Mouse (Mus musculus) forebrain, postnatal 0 days (tissue): ENCODE results near the gene Rnf144b. TPM values are rescaled to one million over a fixed set of nuclear protein-coding genes. Genes with fewer than 3 reads are reported as not detected.

Experiments
- ATAC-seq: fragments of 200-750 bp; cut with Nextera tagmentation; 2 replicates; pipeline ENCODE4 v1.8.0; 2017; ENCODE audit warnings: mild to moderate bottlenecking, moderate library complexity
- DNase-seq: peaks from one replicate; pipeline ENCODE4 v3.0.0-alpha.2; 2015
- H3K27ac ChIP-seq: fragments of 300-500 bp; sonication (generic); 2 replicates; pipeline ENCODE4 v1.5.1; 2014; ENCODE audit warnings: low read depth, mild to moderate bottlenecking, antibody characterized with exemption, low read length, moderate library complexity, mixed read lengths
- H3K27me3 ChIP-seq: fragments of 300-500 bp; sonication (generic); 2 replicates; pipeline ENCODE4 v1.6.1; 2014; ENCODE audit warnings: mild to moderate bottlenecking, low read length, mixed read lengths; ENCODE audit not compliant: insufficient read depth
- H3K36me3 ChIP-seq: fragments of 300-500 bp; sonication (generic); 2 replicates; pipeline ENCODE4 v1.6.1; 2014; ENCODE audit warnings: mild to moderate bottlenecking, moderate library complexity; ENCODE audit not compliant: insufficient read depth
- H3K4me1 ChIP-seq: fragments of 300-500 bp; sonication (generic); 2 replicates; pipeline ENCODE4 v1.6.1; 2014; ENCODE audit warnings: antibody characterized with exemption; ENCODE audit not compliant: insufficient read depth
- H3K4me2 ChIP-seq: fragments of 300-500 bp; sonication (generic); 2 replicates; pipeline ENCODE4 v1.6.1; 2014; ENCODE audit warnings: low read depth, mild to moderate bottlenecking, moderate library complexity
- H3K4me3 ChIP-seq: fragments of 300-500 bp; sonication (generic); 2 replicates; pipeline ENCODE4 v1.5.1; 2014; ENCODE audit warnings: low read depth, low read length, mixed read lengths
- H3K9ac ChIP-seq: fragments of 300-500 bp; sonication (generic); 2 replicates; pipeline ENCODE4 v1.6.1; 2014; ENCODE audit warnings: mild to moderate bottlenecking
- H3K9me3 ChIP-seq: fragments of 300-500 bp; sonication (generic); 2 replicates; pipeline ENCODE4 v1.6.1; 2016; ENCODE audit warnings: low read length
- CTCF ChIP-seq: sonication (generic); IDR thresholded peaks from 2 replicates; pipeline ENCODE4 v1.5.1; 2016; ENCODE audit warnings: antibody characterized with exemption, control low read depth, low read depth
- WGBS: fragments of 180-500 bp; shearing (Covaris S2); extraction: QIAGEN DNeasy Blood & Tissue Kit; methylation state at CpG from one replicate; pipeline ENCODE4 v1.1.7; 2014; 5-methylcytosine and 5-hydroxymethylcytosine counted together
- polyA plus RNA-seq: library from polyadenylated mRNA; unstranded; fragments of >200 nt; fragmentation: Nextera tagmentation; extraction: Ambion mirVana; gene quantifications from 2 replicates; pipeline ENCODE4 v1.2.1, GENCODE M21; 2015
- total RNA-seq: library from RNA; depleted of rRNA; stranded (reverse); fragments of >200 nt; gene quantifications from 2 replicates; pipeline ENCODE4 v1.2.3, GENCODE M21; 2014

The Rnf144b gene
- total and polyA plus RNA-seq, 2 experiments from 2014 or later: 1.5 to 4.0 TPM

GRCm38 (mm10) chr13:47253711-47254110 lies 131.3 kb downstream of the Rnf144b start:
- Histone ChIP-seq H3K9ac (no peak overlapping the region), H3K4me3 (no peak overlapping the region), H3K36me3 (no peaks in the 10 kb centered on the region), H3K4me1 (no peaks in the 10 kb centered on the region), H3K27me3 (no peaks in the 10 kb centered on the region), H3K9me3 (no peaks in the 10 kb centered on the region), H3K27ac (no peak overlapping the region), H3K4me2 (no peak overlapping the region)
- ATAC-seq: no peak
- WGBS: 64% methylated on average over 5 of the region's 5 CpGs
- no peak for DNase-seq
- no peak for TF ChIP-seq CTCF

DNA sequence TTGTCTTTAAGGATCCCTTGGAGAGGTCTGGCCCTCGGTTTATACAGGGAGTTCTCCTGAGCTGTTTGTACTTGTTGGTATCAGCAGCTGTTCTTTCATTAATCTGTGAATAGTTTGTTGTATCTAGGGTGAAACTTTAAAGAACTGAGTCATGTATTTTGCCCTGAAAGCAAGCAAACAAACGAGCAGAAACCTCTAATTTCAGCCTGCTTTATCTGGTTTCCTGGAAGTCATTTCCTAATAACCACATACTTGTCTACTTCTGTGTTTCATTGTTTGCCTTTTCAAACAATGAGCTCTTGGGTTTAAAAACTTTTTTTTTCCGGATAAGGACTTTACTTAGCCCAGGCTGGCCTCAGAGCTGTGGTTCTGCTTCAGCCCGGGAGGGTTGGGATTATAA lies 136.8 kb downstream of the Rnf144b start:
- no peaks in the 10 kb centered on the region for H3K27me3 ChIP-seq
- H3K9ac ChIP-seq: no peak overlapping the region
- H3K4me1 ChIP-seq: no peaks in the 10 kb centered on the region
- no peaks in the 10 kb centered on the region for H3K9me3 ChIP-seq
- no peak for DNase-seq
- no peaks in the 10 kb centered on the region for H3K36me3 ChIP-seq
- TF ChIP-seq CTCF: no peak
- H3K4me2 ChIP-seq: no peak overlapping the region
- no peak overlapping the region for H3K27ac ChIP-seq
- ATAC-seq: no peak
- WGBS: 38% methylated on average over 4 of the region's 4 CpGs
- no peak overlapping the region for H3K4me3 ChIP-seq

DNA sequence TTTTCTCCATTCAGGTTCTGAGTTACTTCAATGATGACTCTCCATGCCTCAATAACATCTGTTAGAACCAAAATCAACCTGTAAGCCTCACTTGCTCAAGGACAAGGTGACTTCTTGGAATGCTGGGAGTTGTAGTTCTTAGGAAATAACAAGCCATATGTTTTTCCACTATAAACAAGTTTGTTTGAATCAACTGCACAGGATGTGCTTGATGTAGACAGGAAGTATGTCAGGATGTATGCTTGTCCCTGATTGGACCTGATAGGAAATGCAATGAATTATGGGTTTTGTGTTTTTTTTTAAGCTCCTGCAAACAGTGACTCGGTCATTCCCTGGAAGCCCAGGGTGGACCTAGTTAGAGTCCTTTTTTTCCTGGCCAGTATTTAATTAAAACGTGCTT lies 139.5 kb downstream of the Rnf144b start:
- no peak overlapping the region for H3K27ac ChIP-seq
- no peak for TF ChIP-seq CTCF
- H3K9me3 ChIP-seq: no peaks in the 10 kb centered on the region
- no peaks in the 10 kb centered on the region for H3K4me1 ChIP-seq
- H3K9ac ChIP-seq: no peak overlapping the region
- no peaks in the 10 kb centered on the region for H3K27me3 ChIP-seq
- H3K36me3 ChIP-seq: no peaks in the 10 kb centered on the region
- WGBS: 77% methylated on average over 2 of the region's 2 CpGs
- no peak overlapping the region for H3K4me2 ChIP-seq
- DNase-seq (peak; percentile 27), ATAC-seq (peak; percentile 71; the same call in 1 of the 2 replicates)
- no peak overlapping the region for H3K4me3 ChIP-seq

DNA sequence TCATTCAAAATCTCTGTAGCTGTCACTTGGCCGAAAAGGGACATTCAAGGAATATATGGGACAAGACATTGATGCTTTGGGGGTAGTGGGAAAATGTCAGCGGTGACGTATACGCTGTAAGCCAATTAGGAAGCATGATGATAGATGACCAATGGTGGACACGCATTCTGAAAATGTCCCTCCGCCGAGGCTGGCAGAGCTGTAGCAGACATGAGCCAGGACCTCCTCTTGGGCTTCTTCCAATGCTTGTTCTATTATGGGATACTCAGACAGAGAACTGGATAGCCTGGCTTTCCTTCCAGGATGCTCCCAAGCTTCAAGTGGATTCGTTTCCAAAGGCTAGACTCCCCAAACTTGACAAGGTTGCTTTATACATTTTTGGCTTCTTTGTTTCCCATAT lies 141.9 kb downstream of the Rnf144b start:
- DNase-seq: no peak
- no peak overlapping the region for H3K4me3 ChIP-seq
- no peak for ATAC-seq
- H3K9ac ChIP-seq: no peak overlapping the region
- no peaks in the 10 kb centered on the region for H3K4me1 ChIP-seq
- no peaks in the 10 kb centered on the region for H3K36me3 ChIP-seq
- 79% methylated on average over 8 of the region's 8 CpGs for WGBS
- no peaks in the 10 kb centered on the region for H3K9me3 ChIP-seq
- no peak for TF ChIP-seq CTCF
- H3K27me3 ChIP-seq: no peaks in the 10 kb centered on the region
- H3K27ac ChIP-seq: no peak overlapping the region
- H3K4me2 ChIP-seq: no peak overlapping the region

DNA sequence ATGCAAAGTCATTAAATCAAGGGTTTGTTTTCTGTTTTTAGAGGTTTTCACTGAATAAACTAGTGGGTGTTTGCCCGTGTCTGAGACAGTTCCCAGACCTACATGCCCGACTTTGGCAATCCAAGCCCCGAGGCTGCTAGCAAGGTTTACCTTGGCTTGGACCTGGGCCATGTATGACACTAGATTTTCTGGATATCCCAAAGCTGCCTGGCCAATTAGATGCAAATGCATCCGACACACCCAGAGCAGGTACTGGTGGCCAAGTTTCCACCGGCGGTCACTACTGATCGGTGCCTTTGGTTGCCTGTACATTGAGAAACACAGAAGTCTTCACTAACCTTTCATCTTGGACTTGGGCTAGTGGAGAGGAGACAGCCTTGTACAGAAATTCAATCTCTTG lies 144.0 kb downstream of the Rnf144b start:
- no peak for ATAC-seq
- no peaks in the 10 kb centered on the region for H3K27me3 ChIP-seq
- H3K9ac ChIP-seq: no peak overlapping the region
- H3K9me3 ChIP-seq: no peaks in the 10 kb centered on the region
- DNase-seq: no peak
- 81% methylated on average over 7 of the region's 7 CpGs for WGBS
- no peak overlapping the region for H3K27ac ChIP-seq
- H3K36me3 ChIP-seq: no peaks in the 10 kb centered on the region
- no peak overlapping the region for H3K4me2 ChIP-seq
- no peak for TF ChIP-seq CTCF
- H3K4me1 ChIP-seq: no peaks in the 10 kb centered on the region
- no peak overlapping the region for H3K4me3 ChIP-seq

DNA sequence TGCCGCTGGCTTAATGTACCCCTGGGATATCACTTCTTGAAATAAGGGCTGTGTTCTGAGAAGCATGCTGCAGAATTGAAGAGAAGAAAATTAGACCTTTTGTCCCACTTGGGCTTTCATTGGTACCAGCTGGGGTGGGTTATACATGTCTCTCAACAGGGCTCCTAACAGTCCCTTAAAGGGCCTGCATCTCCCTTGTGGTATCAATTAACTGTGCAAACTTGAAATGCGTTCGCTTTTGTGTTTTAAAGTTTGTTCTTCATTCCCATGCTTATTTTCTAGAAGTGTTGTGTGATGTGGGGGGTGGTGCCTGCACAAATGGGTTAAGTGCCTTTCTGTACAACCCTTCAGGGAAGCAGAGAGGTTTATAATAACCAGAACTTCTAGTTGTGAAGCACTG lies 145.8 kb downstream of the Rnf144b start:
- 51% methylated on average over 3 of the region's 3 CpGs for WGBS
- no peaks in the 10 kb centered on the region for H3K36me3 ChIP-seq
- DNase-seq (no peak), ATAC-seq (peak; percentile 77)
- H3K4me3 ChIP-seq: no peak overlapping the region
- no peak for TF ChIP-seq CTCF
- H3K27me3 ChIP-seq: no peaks in the 10 kb centered on the region
- peaks cover 4% of the 10 kb centered on the region for H3K4me1 ChIP-seq
- no peak overlapping the region for H3K27ac ChIP-seq
- H3K9ac ChIP-seq: no peak overlapping the region
- H3K9me3 ChIP-seq: no peaks in the 10 kb centered on the region
- H3K4me2 ChIP-seq: no peak overlapping the region

DNA sequence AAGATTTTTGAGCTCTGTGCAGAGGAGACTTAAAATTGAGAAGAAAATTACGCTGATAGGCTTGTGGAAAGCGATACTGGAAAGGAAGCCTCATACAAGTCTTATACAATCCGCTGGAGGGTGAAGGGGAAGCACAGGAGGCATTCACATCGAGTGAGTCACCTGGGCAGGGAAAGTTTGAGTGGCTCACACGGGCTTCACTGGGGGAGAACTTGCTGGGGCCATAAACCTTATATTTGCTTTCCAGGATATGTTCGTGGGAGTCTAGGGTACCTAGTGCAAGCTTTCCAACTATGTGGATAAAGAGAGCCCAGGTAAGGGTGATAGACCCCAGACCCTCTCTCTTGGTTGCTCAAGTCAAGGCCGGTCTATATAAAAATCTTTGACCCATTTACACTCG lies 150.5 kb downstream of the Rnf144b start:
- Histone ChIP-seq H3K4me2 (peak overlapping the region; percentile 31), H3K9ac (no peak overlapping the region), H3K9me3 (no peaks in the 10 kb centered on the region), H3K4me3 (no peak overlapping the region), H3K4me1 (peaks cover 9% of the 10 kb centered on the region), H3K27ac (no peak overlapping the region), H3K36me3 (no peaks in the 10 kb centered on the region), H3K27me3 (no peaks in the 10 kb centered on the region)
- no peak for TF ChIP-seq CTCF
- no peak for DNase-seq
- ATAC-seq: no peak
- WGBS: 18% methylated on average over 8 of the region's 8 CpGs

DNA sequence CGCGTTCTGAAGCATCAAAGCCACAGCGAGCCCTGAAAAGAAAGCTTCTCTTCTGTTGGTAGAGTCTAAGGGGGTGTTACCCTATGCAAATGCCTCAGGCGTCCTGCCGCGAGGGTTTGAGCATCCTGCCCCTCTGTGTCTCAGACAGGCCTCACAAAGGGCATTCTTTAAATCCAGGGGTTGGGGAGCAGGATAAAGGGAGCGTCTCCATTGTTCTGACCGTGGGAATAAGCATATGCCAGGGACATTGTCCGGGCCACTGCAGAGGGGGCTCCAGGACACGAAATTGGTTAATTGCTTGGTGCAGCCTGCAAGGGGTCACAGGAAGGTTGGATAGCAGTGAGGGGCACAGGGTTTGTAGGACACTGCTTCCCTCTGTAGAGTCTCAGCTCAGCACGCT lies 151.0 kb downstream of the Rnf144b start:
- WGBS: 4% methylated on average over 11 of the region's 11 CpGs
- TF ChIP-seq CTCF: no peak
- Histone ChIP-seq H3K4me1 (peaks cover 9% of the 10 kb centered on the region), H3K36me3 (no peaks in the 10 kb centered on the region), H3K9me3 (no peaks in the 10 kb centered on the region), H3K27ac (no peak overlapping the region), H3K9ac (0 out of 2 replicates have a peak overlapping the region, but pooled peaks have one; percentile 26), H3K4me3 (no peak overlapping the region), H3K4me2 (peak overlapping the region; percentile 31), H3K27me3 (no peaks in the 10 kb centered on the region)
- peak; percentile 32 for DNase-seq
- peak; percentile 34; the same call in 1 of the 2 replicates for ATAC-seq
